Mouse (Mus musculus) hindlimb bud, embryonic 11.5 days (tissue): Measurements from ENCODE around the gene Sh3gl2.
A peak's percentile ranks its signal among the peaks of the same experiment; 100 is the strongest.

Source experiments
- DNase-seq: peaks from one replicate; pipeline ENCODE4 v3.0.0-alpha.2; 2012; ENCODE audit warnings: low read depth, low spot score; ENCODE audit errors: extremely low spot score

Sh3gl2 gene

DNA sequence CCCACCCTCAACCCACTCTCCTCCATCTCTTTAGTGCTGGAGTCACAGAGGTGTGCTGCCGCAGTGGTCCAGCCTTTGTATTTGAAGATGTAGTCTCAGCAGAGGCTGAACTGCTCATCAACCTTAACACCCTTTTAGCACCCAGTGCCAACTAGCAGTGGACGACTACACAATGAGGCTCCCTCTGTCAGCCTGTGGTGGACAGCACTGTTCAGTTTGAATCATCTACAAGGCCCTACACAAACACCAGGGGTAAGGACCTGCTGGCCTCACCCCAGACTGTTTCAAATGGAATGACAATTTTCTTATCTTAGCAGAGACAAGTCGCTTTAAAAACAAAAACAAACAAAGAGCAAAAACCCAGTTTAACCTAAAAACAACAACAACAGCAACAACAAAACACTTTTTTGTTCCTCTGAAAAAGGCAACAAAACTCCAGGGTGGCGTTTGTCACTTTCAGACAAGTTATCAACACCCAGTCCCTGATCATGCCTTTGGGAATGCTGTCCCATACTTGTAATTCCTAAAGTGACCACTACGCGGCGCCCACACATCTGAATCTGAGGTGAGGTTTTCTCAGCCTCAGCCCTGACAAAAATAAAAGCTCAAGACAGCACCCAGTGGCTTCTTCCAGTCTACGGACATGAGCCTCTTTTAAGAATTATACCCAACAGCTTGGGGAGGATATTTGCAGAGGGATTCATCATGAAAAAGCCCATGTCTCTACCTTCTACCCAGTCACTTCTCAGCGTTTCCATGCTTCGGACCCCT is 199.7 kb downstream of the Sh3gl2 start:
- peak; percentile 44 for DNase-seq

DNA sequence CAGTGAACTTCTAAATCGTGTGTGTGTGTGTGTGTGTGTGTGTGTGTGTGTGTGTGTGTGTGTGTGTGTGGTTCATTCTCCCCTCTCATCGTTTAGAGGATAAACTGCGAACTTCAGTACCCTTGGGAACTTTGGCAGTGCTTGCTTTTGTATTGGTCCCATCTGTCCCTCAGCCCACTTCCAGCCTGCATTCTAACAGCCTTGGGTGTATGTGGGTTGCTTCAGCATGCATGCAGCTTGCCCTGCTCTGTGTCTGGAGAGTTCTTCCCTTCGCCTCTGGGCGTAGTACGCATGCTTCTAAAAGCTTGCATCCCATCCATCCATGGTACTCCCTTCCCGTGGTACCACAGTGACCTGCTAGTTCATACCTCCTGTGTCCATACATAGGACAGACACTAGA is 200.3 kb downstream of the Sh3gl2 start:
- no peak for DNase-seq

DNA sequence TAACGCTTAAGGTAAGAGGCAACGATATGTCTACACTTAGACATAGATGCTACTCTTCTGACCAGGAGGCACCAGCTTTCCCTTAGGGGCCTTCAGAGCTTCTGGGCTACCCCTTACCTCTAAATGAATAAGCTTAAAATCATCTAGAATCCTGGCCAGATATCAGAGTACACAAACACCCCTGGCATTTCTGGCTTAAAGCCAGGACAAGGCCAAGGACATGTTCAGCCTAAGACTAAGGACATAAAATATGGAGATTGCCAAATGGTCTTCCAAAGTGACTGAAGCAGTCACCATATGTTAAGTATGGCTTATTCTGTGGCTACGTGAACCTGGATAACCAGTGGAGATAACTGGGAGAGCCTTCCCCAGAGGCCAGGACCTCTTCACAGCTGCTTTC is 211.5 kb downstream of the Sh3gl2 start:
- DNase-seq = no peak

DNA sequence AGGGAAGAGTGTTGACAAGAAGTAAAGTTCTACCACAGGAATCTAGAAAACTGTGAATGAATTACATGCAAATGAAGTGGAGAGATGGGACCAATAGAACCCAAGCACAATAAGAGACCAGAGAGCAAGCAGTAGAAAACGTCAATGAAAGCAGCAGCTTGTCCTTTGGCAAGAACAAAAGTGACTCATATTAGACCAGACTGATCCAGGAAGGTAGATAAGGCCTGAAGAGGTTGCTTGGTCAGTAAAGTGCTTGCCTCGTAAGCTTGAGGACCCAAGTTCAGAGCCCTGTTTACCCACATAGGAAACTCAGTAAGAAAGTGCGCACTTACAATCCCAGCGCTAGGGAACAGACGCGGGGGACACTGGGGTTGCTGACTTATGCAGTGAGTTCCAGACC is 215.5 kb downstream of the Sh3gl2 start:
- no peak for DNase-seq

DNA sequence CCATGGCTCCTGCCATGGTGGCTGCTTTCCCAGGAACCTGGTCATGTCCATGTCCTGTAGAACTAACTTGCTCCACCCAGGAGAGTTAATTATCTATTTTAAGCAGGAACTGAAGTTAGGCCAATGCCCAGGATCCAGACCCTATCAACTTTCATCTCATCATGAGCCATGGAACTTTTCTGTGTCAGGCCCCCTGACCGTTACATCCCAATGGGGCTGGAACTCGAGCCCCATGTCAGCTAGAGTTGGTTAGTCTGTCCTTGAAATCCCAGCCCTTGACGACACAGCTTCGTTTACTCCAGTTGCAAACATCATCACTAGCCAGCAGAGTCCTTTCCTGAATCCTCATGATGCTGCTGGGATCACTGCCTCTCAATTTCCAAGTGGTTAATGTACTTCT is 221.3 kb downstream of the Sh3gl2 start:
- DNase-seq = no peak

DNA sequence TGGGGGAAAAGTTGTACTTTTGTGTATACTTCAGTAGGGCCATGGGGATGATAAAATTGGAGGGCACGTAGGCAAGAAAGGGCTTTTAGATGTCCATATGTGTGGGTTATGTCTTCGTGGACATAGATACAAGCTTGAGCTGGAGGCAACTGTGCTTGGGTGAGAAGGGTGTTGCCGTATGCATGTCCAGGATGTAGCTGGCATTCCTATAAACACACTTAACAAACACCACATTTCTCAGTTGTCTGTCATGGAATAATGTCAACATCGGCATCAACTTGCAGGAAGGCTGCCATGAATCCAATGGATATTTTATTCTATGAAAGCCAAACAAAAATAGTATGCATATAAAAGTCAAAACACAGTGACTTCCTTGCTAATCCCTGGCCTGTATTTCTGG is 227.9 kb downstream of the Sh3gl2 start:
- no peak for DNase-seq

DNA sequence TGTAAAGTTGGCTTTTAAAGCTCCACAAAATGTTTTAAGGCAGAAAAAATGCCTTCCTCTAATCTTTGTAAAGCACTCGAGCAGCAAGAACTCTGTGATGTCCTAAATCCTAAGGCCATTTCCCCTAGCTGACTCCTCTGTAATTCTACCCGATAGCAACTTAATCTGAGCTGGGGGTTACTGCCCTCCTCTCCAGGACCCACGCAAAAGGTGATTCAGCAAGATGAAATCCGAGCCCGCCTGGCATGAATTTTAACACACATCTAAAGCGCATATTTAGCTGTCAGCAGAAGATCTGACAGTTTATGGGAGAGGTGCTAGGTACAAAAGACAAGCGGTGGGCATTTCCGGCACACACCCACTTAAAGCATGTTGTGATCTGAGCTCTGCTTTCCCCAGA is 229.8 kb downstream of the Sh3gl2 start:
- DNase-seq = peak; percentile 10

DNA sequence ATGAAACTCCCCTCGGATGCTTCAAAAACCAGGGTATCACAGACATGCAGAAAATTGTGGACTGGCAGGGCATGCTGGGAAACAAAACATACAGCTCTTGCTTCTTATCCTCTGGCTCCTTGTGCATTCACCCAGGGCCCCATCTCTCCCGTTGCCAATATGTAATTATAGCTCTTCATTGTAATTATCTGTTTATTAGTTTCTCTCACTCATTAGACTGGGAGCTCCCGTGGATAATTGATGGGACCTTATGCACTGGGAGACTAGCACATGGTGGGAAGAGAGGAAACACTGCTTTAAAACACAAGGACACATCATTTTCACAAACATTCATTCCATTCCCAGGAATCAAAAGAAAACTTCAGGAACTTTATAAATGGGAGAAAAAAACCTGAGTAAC is 233.9 kb downstream of the Sh3gl2 start:
- DNase-seq = no peak

DNA sequence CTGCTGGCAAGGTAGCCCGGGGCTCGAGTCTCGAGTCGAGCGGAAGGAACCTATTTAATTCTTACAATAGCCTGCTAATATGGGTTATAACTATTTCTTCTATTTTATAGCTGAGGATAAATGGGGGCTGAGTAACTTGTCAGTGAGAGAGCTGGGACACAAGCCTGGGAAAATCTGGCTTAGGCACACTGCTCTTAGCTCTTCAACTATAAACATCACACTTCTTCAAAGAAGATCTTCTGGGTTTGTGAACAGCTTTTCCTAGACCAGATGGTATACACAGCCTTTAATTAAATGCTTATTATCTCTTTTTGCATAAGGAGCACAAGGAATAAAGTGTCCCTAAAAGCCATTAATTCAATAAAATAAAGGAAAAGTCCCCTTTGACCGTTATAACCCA is 278.7 kb downstream of the Sh3gl2 start:
- no peak for DNase-seq

DNA sequence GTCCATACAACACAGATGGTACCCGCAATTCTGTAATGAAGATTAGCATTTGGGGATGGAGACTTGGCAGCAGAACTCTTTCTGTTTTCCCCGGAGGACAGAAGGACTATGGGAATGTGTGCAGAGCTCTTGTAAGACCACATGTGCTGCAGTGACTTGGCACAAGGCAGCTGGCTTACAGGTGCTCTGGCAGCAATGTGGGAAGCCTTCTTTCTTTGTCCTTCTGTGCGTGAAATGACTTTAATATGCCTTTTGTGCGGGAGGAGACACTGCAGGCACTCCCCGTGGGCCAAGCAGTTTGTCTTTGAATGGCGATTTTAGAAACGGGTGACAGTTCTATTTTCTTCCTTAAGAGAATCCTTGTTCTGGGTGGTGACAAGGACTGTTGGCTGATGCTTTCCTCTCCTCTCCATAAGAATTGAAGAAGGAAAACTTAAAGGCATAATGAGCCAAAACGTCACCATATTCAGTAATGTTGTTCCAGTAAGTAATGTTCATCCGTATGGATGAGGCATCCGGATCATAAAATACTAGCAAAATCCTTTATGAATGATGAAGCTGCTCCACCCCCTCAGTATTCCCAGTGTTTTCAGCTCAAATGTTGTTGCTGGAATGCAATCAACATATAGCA is 281.5 kb downstream of the Sh3gl2 start:
- no peak for DNase-seq

DNA sequence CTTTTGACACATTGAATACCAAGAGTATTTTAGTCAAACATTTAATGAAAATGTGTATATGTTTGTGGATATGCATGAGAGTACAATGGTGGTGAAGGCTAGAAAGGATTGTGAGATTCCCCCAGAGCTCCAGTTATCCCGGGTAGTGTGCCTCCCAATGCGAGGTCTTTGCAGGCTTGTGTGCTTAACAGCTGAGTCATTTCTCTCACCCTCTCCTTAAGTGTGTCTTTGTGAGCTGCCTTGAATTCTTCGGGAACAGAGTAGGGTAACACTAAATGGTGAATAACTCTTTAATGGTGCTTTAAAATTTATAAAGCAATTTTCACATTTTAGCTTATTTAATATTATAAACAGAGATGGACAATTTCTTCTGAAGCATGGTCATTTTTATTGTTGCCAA is 300.8 kb downstream of the Sh3gl2 start:
- DNase-seq = no peak

DNA sequence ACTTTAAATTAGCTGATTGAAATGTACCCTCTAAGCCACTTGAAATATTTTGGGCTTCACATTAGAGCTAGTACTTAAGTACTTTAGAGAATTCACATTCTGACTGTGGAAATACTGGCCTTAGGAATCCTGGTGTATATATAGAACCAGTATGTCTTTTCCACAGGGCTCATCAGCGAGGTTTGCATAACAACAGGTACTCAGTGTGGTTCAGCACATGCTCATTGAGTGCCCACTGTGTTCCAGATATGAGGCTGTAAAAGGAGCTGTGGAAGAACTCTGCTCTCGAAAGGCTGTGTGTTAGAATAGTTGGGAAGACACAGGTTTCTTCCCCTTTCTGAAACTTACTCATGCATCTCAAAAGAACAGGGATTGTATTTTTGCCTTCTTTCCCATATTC is 302.1 kb downstream of the Sh3gl2 start:
- DNase-seq = no peak

DNA sequence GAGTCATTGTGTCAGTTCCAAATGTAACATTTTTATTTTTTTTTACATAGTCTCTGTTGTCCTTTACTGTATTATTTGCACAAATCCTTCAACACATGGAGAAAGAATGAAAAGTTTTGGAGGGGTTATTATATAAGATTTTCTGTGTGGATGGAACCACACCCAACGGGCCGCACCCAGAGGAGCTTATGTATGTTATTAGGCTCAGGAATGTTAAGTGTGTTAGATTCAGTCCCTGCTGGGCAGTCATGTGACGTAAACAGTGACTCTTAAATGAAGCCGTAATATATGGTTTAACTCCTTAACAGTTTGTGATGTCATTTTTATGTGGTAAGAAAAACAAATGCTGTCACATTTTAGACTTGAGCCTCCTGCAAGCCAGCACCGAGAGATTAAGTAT is 302.6 kb downstream of the Sh3gl2 start:
- no peak for DNase-seq

DNA sequence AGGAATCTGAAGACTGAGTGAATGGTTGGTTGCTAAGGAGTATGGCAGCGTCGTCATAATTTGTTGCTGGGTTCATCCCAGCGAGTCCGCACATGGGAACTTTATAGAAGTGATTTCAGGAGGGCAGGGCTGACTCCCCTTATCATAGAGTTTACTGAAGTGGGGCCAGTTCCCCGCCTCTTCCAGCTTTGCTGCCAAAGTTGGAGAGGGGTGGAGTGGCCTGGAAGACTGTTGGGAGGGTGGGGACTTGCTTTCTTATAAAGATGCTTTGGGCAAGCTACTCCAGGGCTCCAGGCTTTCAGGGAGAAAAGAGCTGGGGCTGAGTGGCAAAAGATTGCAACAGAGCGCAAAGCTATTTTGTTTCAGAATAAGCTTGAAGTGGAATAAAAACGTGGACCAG is 308.4 kb downstream of the Sh3gl2 start:
- no peak for DNase-seq

DNA sequence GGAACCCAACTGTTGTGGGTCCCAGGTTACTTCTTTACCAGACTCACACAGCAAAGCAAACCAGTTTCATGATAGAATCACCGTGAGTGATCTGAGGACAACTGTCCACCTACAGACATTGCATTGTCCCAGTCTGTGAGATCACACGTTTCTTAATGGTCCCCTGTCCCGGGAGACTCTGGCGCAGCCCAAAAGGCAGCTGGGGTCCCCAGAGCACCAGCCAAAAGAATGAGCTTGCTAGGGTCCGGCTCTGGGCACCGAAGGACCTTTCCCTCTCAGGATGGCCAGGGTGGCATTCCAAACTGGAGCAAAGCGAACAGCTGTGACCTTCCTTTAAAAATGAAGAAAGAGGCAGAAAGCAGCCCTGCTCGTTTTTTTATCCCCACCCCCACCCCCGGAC is 308.9 kb downstream of the Sh3gl2 start, which contains the start of gene Adamtsl1:
TSS of gene Adamtsl1 (plus strand) at position 381 of the 400 bp plus-strand sequence.
- no peak for DNase-seq

DNA sequence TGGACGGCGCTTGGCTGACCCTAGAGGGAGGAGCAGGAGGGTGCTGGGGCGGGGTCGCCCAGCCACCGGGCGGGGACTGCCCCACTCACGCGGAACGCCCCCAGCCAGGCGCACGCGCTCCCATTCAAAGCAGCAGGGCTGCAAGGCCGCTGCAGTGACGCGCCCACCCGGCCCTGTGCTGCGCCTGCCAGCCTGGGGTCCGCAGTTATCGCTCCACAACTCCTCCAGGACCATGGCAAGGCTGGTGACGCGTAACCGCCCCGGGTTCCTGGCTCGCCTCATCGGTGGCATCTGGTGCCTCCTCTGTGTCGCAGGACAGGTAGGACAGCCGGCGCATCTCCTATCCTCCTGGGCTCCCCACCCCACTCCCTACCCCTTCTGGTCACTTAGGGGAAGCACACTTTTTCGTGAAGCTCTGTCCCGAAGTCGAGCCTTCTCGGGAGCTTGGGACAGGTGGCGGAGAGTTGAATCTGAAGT is 309.3 kb downstream of the Sh3gl2 start:
- DNase-seq = no peak

DNA sequence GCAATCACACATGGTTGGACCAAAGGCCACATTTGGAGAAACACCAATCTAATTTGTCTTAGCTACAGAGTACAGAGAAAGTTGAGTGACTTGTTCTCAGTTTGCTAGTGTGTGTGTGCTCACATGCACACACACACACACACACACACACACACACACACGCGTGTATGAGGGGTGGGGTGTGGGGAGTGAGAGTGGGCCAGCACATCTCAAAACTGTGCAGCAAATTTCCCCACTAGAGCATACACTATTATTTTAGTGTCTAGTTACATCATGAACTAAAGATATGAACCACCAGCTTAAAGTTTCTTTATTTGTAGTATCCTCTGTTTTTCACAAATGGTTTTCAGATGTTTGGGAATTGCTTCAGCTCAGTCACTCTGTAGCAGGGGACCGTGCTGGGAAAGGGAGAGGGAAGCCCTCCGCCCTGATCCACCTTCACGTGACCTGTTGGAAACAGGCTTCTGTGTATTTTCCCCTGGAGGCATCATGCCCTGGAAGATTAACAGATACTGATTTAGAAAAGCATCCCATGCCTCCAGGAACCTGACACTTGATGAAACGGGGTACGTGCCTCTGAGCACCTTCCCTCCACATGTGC is 322.1 kb downstream of the Sh3gl2 start:
- no peak for DNase-seq

DNA sequence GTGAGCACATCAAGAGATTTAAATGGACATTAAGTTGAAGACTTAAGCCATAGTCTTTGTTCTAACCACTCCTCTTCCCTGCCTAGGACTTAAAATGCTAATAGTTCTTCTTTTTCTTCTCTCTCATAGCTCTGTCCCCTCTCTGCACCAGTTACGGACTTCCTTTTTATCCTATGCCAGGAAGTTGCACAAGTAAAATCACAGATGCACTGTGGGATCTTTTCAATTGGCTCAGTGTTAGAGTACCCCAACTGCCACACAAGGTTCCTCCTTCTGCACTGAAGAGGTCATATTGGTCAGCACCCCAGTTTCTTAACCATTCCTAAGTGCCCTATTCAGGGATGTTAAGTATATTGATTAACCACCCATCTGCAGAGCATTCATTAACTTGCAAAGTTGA is 324.9 kb downstream of the Sh3gl2 start:
- DNase-seq = no peak

DNA sequence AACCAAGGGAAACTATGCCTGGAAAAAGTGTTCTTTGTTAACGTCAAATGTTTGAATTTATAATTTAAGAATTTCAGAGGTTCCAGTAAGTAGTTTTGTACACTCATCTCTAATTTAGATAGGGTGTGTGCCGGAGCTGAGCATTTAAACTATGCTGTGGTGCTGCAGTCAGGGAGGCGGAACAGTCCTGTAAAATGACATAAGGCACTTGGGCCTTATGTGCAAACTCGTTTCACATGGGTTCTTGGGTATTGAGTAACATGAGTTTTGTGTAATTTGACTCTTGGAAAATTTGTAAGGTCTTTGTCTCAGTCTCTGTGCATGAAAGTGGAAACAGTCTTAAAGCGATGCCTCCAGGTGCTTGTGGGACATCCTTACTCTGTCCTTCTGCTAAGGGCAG is 334.8 kb downstream of the Sh3gl2 start:
- no peak for DNase-seq

DNA sequence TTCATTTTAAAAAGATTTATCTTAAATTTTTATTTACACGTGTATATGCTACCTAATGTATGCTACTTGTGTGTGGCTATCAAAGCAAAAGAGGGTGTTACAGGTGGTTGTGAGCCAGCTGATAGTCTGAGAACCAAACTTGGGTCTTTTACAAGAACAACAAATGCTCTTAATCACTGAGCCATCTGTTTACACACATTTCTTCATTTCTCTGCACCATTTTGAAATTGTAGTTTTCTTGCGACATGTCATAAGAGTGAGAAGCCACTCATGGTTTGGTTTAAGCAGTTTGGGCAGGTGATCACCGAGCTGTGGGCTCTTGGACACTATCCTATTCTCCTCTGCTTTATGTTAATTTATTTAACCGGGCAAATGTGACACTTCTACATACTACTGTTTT is 338.3 kb downstream of the Sh3gl2 start:
- DNase-seq = no peak

DNA sequence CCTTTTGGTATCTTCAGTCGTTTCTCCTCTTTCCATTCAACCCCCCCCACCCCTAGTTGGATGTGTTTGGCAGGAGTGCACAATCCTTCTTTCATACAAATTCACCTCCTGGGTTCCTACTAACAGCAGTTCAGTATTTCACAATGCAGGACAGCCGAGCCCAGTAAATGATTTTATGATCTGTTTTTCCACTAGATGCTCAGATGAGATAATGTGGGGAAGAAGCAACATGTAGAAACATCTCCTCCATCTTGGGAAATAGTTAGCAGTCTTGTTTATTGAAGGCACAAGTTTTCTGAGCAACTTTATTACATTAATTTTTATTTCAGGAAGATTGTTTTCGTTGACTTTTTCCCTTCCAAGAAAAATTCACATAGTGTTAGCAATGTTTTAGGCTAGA is 349.8 kb downstream of the Sh3gl2 start:
- no peak for DNase-seq

DNA sequence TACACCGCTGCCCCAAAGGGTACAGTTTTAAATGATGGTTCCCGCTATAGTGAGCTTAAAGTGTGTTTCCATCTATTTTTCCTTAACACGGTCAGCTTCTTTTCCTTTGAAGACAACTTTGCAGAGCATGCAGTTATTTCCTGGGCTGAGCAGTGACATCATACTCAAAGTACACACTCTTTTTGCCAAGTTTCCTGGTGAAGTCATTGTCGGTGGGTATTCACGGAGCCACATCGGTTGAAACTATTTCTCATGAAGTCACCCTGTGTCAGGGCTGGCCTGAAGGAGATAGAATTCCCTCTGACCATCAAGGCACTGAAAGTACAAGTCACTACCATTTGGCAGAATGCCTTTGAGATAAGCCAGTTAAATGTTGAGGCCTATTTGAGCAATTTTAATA is 354.8 kb downstream of the Sh3gl2 start:
- DNase-seq = no peak
